Mouse (Mus musculus) hematopoietic stem cell, adult 5-6 weeks (primary cell): ENCODE results near the gene Noc4l. TPM values are rescaled to one million over a fixed set of nuclear protein-coding genes. Genes with fewer than 3 reads are reported as not detected.

Source experiments
- ATAC-seq, 2 experiments: fragments of 125-278 bp in 1 of 2; replicated peaks in 1 of 2; 2 replicates each; pipeline ENCODE4 v1.8.0; 2016 to 2017; ENCODE audit warnings: inconsistent platforms in 2 of 2, mild to moderate bottlenecking in 2 of 2, moderate number of reproducible peaks in 2 of 2, low read depth in 1 of 2, moderate TSS enrichment in 1 of 2; ENCODE audit not compliant: low FRiP score in 2 of 2, poor library complexity in 2 of 2, severe bottlenecking in 2 of 2, insufficient read depth in 1 of 2, low TSS enrichment in 1 of 2
- total RNA-seq: library from RNA; stranded (forward); fragments of 172-1452, 232-1000 nt; gene quantifications from 2 replicates; pipeline ENCODE4 v1.2.3, GENCODE M21; 2017

Gene Noc4l
- total RNA-seq, result 23.3 and 24.8 TPM in 2 replicates

GRCm38 (mm10) chr5:110652719-110653648, at the start of gene Noc4l, which contains the start of gene Ddx51:
Noc4l (minus strand) TSS chr5:110653417.
Ddx51 (plus strand) TSS chr5:110653451.
- ATAC-seq, result peak; percentile 74 to 83

- ATAC-seq, result no peak
Observed at GRCm38 (mm10) chr5:110698617-110699016, 45.4 kb upstream of the Noc4l start.

- no peak for ATAC-seq
Observed at GRCm38 (mm10) chr5:110682041-110682440, 28.8 kb upstream of the Noc4l start.

- no peak for ATAC-seq
Observed at GRCm38 (mm10) chr5:110665486-110666121, 12.4 kb upstream of the Noc4l start.

GRCm38 (mm10) chr5:110664750-110665269, 11.6 kb upstream of the Noc4l start:
- ATAC-seq, result no peak

- no peak for ATAC-seq
Observed at GRCm38 (mm10) chr5:110664041-110664440, 10.8 kb upstream of the Noc4l start.

- ATAC-seq, result no peak
Observed at GRCm38 (mm10) chr5:110659682-110660081, 6.5 kb upstream of the Noc4l start.

GRCm38 (mm10) chr5:110653686-110654085, 469 bp upstream of the Noc4l start:
- 0 out of 4 replicates have a peak, but pooled peaks of 1 of the 2 experiments have one; percentile 2 for ATAC-seq

GRCm38 (mm10) chr5:110646377-110646776, 6.8 kb downstream of the Noc4l start:
- no peak for ATAC-seq

- peak; percentile 66 to 80 for ATAC-seq
Observed at GRCm38 (mm10) chr5:110639459-110639858, 13.8 kb downstream of the Noc4l start.

GRCm38 (mm10) chr5:110638306-110639074, 14.7 kb downstream of the Noc4l start:
- no peak for ATAC-seq

GRCm38 (mm10) chr5:110635951-110636707, 17.1 kb downstream of the Noc4l start:
- ATAC-seq, result peak; percentile 61 to 68

GRCm38 (mm10) chr5:110629525-110630120, 23.6 kb downstream of the Noc4l start:
- ATAC-seq, result no peak

GRCm38 (mm10) chr5:110628156-110628555, 25.1 kb downstream of the Noc4l start:
- no peak for ATAC-seq

- ATAC-seq, result no peak
Observed at GRCm38 (mm10) chr5:110627351-110627750, 25.9 kb downstream of the Noc4l start.

GRCm38 (mm10) chr5:110624319-110624718, 28.9 kb downstream of the Noc4l start:
- ATAC-seq, result no peak
